Mouse (Mus musculus) myocyte (in vitro differentiated cells): ENCODE measurements around the gene Angptl2.

Experiments
- E2F4 ChIP-seq: IDR thresholded peaks from one replicate; pipeline ENCODE4 v1.6.1; 2011; ENCODE audit warnings: mild to moderate bottlenecking, control low read depth, moderate library complexity; ENCODE audit not compliant: insufficient read depth
- MAX ChIP-seq: IDR thresholded peaks from one replicate; pipeline ENCODE4 v1.6.1; 2011; ENCODE audit warnings: low read depth, mild to moderate bottlenecking, control low read depth
- MYOG ChIP-seq, 3 experiments: IDR thresholded peaks; one replicate each; pipeline ENCODE4 v1.6.1; 2011; ENCODE audit warnings: control low read depth in 2 of 3, low read depth in 2 of 3, mild to moderate bottlenecking in 2 of 3; ENCODE audit not compliant: insufficient read length in 2 of 3, control insufficient read depth in 1 of 3, insufficient read depth in 1 of 3
- POLR2A ChIP-seq: IDR thresholded peaks from one replicate; pipeline ENCODE4 v1.6.1; 2011; ENCODE audit warnings: low read depth, mild to moderate bottlenecking, control low read depth, moderate library complexity; ENCODE audit not compliant: insufficient read length
- POLR2AphosphoS2 ChIP-seq: IDR thresholded peaks from one replicate; pipeline ENCODE4 v1.6.1; 2011; ENCODE audit warnings: low read depth, control low read depth; ENCODE audit not compliant: insufficient read length
- SRF ChIP-seq: IDR thresholded peaks from one replicate; pipeline ENCODE4 v1.6.1; 2011; ENCODE audit warnings: low read depth; ENCODE audit not compliant: control insufficient read depth, insufficient read length
- TCF12 ChIP-seq: IDR thresholded peaks from one replicate; pipeline ENCODE4 v1.6.1; 2011; ENCODE audit warnings: mild to moderate bottlenecking, control low read depth; ENCODE audit not compliant: poor library complexity, insufficient read depth, severe bottlenecking
- USF1 ChIP-seq: IDR thresholded peaks from one replicate; pipeline ENCODE4 v1.6.1; 2011; ENCODE audit warnings: low read depth, mild to moderate bottlenecking, control low read depth, moderate library complexity

DNA sequence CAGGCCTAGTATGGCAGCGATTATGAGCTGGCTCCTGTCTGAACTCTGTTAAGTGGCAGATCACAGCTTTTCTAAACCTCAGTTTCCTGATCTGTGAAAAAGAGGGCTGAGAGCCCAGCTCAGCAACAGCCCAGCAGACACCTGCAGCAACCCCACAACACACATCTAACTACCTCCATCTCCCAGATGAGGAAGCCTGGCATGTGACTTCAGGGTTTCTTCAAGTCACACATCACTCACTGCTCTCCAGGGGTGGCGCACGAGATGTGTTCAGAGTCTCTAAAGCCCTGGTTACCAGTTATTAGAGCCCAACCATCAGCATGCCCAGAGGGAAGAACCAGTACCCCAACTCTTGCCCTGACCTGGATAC lies 1.5 kb downstream of the Angptl2 start:
- TF ChIP-seq E2F4 = no peak
- no peak for TF ChIP-seq POLR2A
- no peak for TF ChIP-seq TCF12
- TF ChIP-seq MYOG (IDR thresholded peaks at IDR 0.05; ENCODE audit: control insufficient read depth in 1 of 3, insufficient read depth in 1 of 3, insufficient read length in 2 of 3, low read depth in 2 of 3) = no peak
- TF ChIP-seq SRF = no peak
- TF ChIP-seq USF1 = peak; percentile 50
- TF ChIP-seq MAX = no peak
- no peak for TF ChIP-seq POLR2AphosphoS2
